Mouse (Mus musculus): ENCODE data around the gene Dnajc13. TPM values are rescaled to one million over a fixed set of nuclear protein-coding genes. Genes with fewer than 3 reads are reported as not detected.

Dnajc13 gene
- total and polyA plus RNA-seq, 3 experiments = 24.1 to 59.0 (median 31.1) TPM

DNA sequence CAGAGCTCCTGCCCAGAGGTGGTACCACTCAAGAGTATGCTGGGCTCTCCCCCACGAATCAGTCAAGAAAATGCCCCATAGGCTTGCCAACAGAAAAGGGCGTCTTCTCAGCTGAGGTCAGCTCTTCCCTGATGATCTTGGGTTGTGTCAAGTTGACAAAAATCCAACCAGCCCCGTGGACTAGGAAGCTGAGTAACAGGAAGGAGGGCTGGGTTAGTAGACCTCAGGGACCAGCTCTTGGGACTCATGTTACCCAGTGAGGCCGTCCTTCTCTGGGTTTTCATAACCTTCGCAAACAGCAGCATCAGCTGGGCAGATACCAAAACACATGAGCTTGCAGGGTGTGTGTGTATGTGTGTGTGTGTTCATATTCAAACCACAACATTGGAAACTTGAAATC, 19.0 kb upstream of the Dnajc13 start:
- no peaks in the 10 kb centered on the region for H3K9me3 ChIP-seq (replicated peaks; ENCODE audit: insufficient read depth, low read length)

DNA sequence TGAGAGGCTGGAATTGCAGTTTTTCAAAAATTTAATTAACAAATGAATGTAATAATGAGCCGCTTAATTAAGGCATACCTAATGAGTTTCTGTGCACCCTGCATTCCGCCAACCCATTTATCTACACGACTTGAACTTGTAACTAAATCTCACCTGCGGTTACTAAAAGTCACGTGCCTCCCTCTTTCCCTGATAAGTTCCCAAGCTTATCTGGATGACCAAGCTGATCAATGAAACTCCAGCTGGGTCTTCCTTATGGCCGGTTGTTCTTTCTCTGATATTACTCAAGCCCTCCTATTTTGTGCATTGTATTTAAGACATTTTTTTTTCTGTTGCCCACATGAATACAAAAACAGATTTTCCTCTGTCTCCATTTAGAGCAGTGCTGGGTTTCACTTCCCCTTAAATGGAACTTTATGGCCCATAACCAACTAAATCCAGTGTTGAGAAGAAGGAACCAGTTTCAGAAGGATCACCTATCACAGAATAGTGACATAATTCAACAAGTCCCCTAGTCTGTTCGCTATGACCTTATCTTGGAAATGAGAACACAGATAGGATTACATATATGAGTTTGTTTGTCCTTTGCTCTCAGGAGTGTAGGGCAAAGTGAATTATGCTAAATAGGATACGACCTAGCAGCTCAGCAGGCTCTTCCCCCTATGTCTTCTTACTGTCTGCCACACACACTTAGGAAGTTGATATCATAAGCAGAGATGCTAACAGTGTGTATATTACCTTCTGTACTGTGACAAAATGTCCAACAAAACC, 18.2 kb upstream of the Dnajc13 start:
- DNase-seq (ENCODE audit: low read depth, low spot score) = no peak
- peaks cover 0 to 2% of the 10 kb centered on the region in 2 experiments; a peak in 1 of 4 replicates for H3K36me3 ChIP-seq (ENCODE audit: control insufficient read depth in 1 of 2, insufficient read depth in 2 of 2, low read length in 2 of 2)
- H3K4me1 ChIP-seq (ENCODE audit: control insufficient read depth in 1 of 2, insufficient read depth in 2 of 2, low read length in 2 of 2) = no peaks in the 10 kb centered on the region; a peak in 1 of 4 replicates
- H3K9ac ChIP-seq (ENCODE audit: control insufficient read depth, low read depth, low read length, poor library complexity, severe bottlenecking) = no peak overlapping the region
- no peak overlapping the region for H3K27ac ChIP-seq (ENCODE audit: control insufficient read depth, low read depth, low read length)
- peaks cover 2 to 4% of the 10 kb centered on the region in 2 experiments; a peak in 3 of 4 replicates for H3K27me3 ChIP-seq (ENCODE audit: control insufficient read depth in 1 of 2, insufficient read depth in 2 of 2, low read length in 2 of 2)
- H3K4me3 ChIP-seq (ENCODE audit: control insufficient read depth in 1 of 2, insufficient read depth in 1 of 2, low read depth in 2 of 2, low read length in 2 of 2) = no peak overlapping the region
- no peaks in the 10 kb centered on the region for H3K9me3 ChIP-seq (replicated peaks; ENCODE audit: insufficient read depth, low read length)
- TF ChIP-seq BHLHE40 (IDR thresholded peaks at IDR 0.05; ENCODE audit: borderline replicate concordance, low read depth, low read length) = peak; percentile 62; the same call in 1 of the 2 replicates
- no peak for TF ChIP-seq NRF1 (IDR thresholded peaks at IDR 0.05; ENCODE audit: insufficient read depth, low read depth, low read length, poor library complexity, severe bottlenecking)
- TF ChIP-seq USF1 (IDR thresholded peaks at IDR 0.05; ENCODE audit: low read depth, low read length) = peak; percentile 78
- H3K79me2 ChIP-seq (ENCODE audit: control insufficient read depth, insufficient read depth, low read length, poor library complexity) = no peaks in the 10 kb centered on the region

More for the DNA sequence above, 19.0 kb upstream of the Dnajc13 start:
- TF ChIP-seq EP300 (IDR thresholded peaks at IDR 0.05; ENCODE audit: low read depth in 1 of 2, low read length in 2 of 2) (no peak), USF2 (IDR thresholded peaks at IDR 0.05; ENCODE audit: borderline replicate concordance in 1 of 2, insufficient read depth in 1 of 2, low read depth in 1 of 2, low read length in 2 of 2) (no peak), MAFK (IDR thresholded peaks at IDR 0.05; ENCODE audit: borderline replicate concordance, low read depth, low read length) (no peak), RAD21 (IDR thresholded peaks at IDR 0.05; ENCODE audit: low read depth, low read length) (no peak), MYC (IDR thresholded peaks at IDR 0.05; ENCODE audit: low read depth, low read length) (no peak), ZNF384 (IDR thresholded peaks at IDR 0.05; ENCODE audit: low read depth, low read length) (no peak), JUND (IDR thresholded peaks at IDR 0.05; ENCODE audit: low read depth, low read length) (no peak), BHLHE40 (IDR thresholded peaks at IDR 0.05; ENCODE audit: borderline replicate concordance, low read depth, low read length) (no peak), MYB (IDR thresholded peaks at IDR 0.05; ENCODE audit: low read depth, low read length) (no peak)
- H3K27ac ChIP-seq (ENCODE audit: control insufficient read depth, low read depth, low read length) = no peak overlapping the region
- no peaks in the 10 kb centered on the region; a peak in 1 of 4 replicates for H3K4me1 ChIP-seq (ENCODE audit: control insufficient read depth in 1 of 2, insufficient read depth in 2 of 2, low read length in 2 of 2)
- H3K4me3 ChIP-seq (ENCODE audit: control insufficient read depth in 1 of 2, insufficient read depth in 1 of 2, low read depth in 2 of 2, low read length in 2 of 2) = no peak overlapping the region
- no peak for DNase-seq (ENCODE audit: low read depth, low spot score)
- H3K9ac ChIP-seq (ENCODE audit: control insufficient read depth, low read depth, low read length, poor library complexity, severe bottlenecking) = no peak overlapping the region
- peaks cover 2 to 4% of the 10 kb centered on the region in 2 experiments; a peak in 3 of 4 replicates for H3K27me3 ChIP-seq (ENCODE audit: control insufficient read depth in 1 of 2, insufficient read depth in 2 of 2, low read length in 2 of 2)
- peaks cover 0 to 2% of the 10 kb centered on the region in 2 experiments; a peak in 1 of 4 replicates for H3K36me3 ChIP-seq (ENCODE audit: control insufficient read depth in 1 of 2, insufficient read depth in 2 of 2, low read length in 2 of 2)
- H3K79me2 ChIP-seq (ENCODE audit: control insufficient read depth, insufficient read depth, low read length, poor library complexity) = no peaks in the 10 kb centered on the region
